Mouse (Mus musculus) MEL (cell line): ENCODE measurements at regions not wholly inside any gene's neighbourhood (a gene's known extent, or its start where the extent isn't known, plus 50 kb on each side); places are given as distances from the start of the nearest gene placed in this dataset.

Experiments used
- CTCF ChIP-seq, 3 experiments: IDR thresholded peaks in 2 of 3; conservative IDR thresholded peaks in 1 of 3; 2 replicates each; pipeline ENCODE4 v1.5.1; 2011 to 2012; ENCODE audit warnings: low read length in 3 of 3, low read depth in 2 of 3, mild to moderate bottlenecking in 2 of 3, improper control_type of control experiment in 1 of 3, inconsistent platforms in 1 of 3, mixed read lengths in 1 of 3, moderate library complexity in 1 of 3; ENCODE audit not compliant: control insufficient read depth in 1 of 3, insufficient read depth in 1 of 3, poor library complexity in 1 of 3, severe bottlenecking in 1 of 3
- HCFC1 ChIP-seq: IDR thresholded peaks from 2 replicates; pipeline ENCODE4 v1.6.1; 2012; ENCODE audit warnings: low read depth, mild to moderate bottlenecking, inconsistent platforms, low read length, improper control_type of control experiment, moderate library complexity
- MAFK ChIP-seq: IDR thresholded peaks from 2 replicates; pipeline ENCODE4 v1.6.1; 2011; ENCODE audit warnings: low read depth, mild to moderate bottlenecking, low read length, improper control_type of control experiment, borderline replicate concordance
- MAX ChIP-seq: IDR thresholded peaks from 2 replicates; pipeline ENCODE4 v1.6.1; 2011; ENCODE audit warnings: low read length, improper control_type of control experiment
- MAZ ChIP-seq: IDR thresholded peaks from 2 replicates; pipeline ENCODE4 v1.6.1; 2012; ENCODE audit warnings: low read depth, mild to moderate bottlenecking, inconsistent platforms, low read length, improper control_type of control experiment
- MXI1 ChIP-seq: IDR thresholded peaks from 2 replicates; pipeline ENCODE4 v1.6.1; 2011; ENCODE audit warnings: mild to moderate bottlenecking, low read depth, low read length, improper control_type of control experiment
- POLR2A ChIP-seq, 2 experiments: IDR thresholded peaks; 2 replicates each; pipeline ENCODE4 v1.6.1; 2011 to 2012; ENCODE audit warnings: low read length in 2 of 2, mild to moderate bottlenecking in 2 of 2, control low read depth in 1 of 2, improper control_type of control experiment in 1 of 2, low read depth in 1 of 2, moderate library complexity in 1 of 2; ENCODE audit not compliant: control insufficient read depth in 1 of 2, insufficient read depth in 1 of 2, poor library complexity in 1 of 2
- POLR2AphosphoS2 ChIP-seq: IDR thresholded peaks from 2 replicates; pipeline ENCODE4 v1.6.1; 2011; ENCODE audit warnings: low read length, improper control_type of control experiment
- RCOR1 ChIP-seq: IDR thresholded peaks from 2 replicates; pipeline ENCODE4 v1.6.1; 2012; ENCODE audit warnings: low read depth, mild to moderate bottlenecking, inconsistent platforms, low read length, improper control_type of control experiment
- TAL1 ChIP-seq: IDR thresholded peaks from 2 replicates; pipeline ENCODE4 v1.6.1; 2012; ENCODE audit warnings: mild to moderate bottlenecking, inconsistent platforms, low read length, moderate library complexity, mixed read lengths
- TBP ChIP-seq: IDR thresholded peaks from 2 replicates; pipeline ENCODE4 v1.8.0; 2011; ENCODE audit warnings: low read depth, low read length, improper control_type of control experiment
- ZC3H11A ChIP-seq: IDR thresholded peaks from 2 replicates; pipeline ENCODE4 v1.6.1; 2012; ENCODE audit warnings: low read depth, mild to moderate bottlenecking, inconsistent platforms, low read length, improper control_type of control experiment

DNA sequence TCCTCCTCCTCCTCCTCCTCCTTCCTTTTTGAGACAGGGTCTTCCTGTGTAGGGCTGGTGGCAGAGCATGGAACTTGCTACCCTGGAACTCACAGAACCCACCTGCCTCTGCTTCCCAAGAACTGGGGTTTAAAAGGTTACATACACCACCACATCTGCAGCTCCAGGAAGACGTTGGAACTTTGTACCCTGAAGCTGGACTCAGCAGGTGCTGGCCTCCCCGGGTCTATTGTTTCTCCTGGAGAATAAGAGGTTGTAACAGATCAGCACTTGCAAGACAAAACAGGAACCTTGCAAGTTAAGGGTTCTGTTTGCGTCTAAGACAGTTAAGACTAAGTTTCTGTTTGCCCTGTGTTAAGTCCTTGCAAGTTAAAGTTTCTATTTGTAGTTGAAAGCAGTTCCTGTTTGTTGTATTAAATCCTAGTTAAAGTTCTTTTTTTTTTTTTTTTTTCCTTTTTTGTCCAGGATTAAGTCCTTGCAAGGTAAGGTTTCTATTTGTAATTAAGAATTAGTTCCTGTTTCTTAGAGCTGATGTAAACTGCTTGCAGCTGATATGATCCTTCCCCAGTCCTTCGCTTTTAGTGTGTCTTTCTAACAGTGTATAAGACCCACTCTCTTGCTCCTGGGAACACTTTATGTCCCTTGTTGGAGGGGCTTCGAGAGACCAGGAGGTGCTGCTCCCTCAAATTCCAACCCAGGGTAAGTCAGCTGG is 55.0 kb upstream of the Sgk1 start:
- no peak for TF ChIP-seq POLR2AphosphoS2
- no peak for TF ChIP-seq ZC3H11A
- TF ChIP-seq MAZ = no peak
- no peak for TF ChIP-seq MAFK
- TF ChIP-seq MXI1 = no peak
- TF ChIP-seq CTCF (IDR thresholded peaks at IDR 0.05 in 2 of 3, conservative IDR thresholded peaks at IDR 0.05 in 1 of 3; ENCODE audit: control insufficient read depth in 1 of 3, insufficient read depth in 1 of 3, low read depth in 2 of 3, low read length in 3 of 3, poor library complexity in 1 of 3, severe bottlenecking in 1 of 3) = no peak
- no peak for TF ChIP-seq TAL1
- no peak for TF ChIP-seq MAX
- TF ChIP-seq HCFC1 = no peak
- TF ChIP-seq POLR2A (IDR thresholded peaks at IDR 0.05; ENCODE audit: control insufficient read depth in 1 of 2, insufficient read depth in 1 of 2, low read depth in 1 of 2, low read length in 2 of 2, poor library complexity in 1 of 2) = no peak
- TF ChIP-seq RCOR1 = no peak
- no peak for TF ChIP-seq TBP
